Mouse (Mus musculus) lung, postnatal 0 days (tissue): ENCODE measurements around the gene Hlcs.

Source experiments
- CTCF ChIP-seq: IDR thresholded peaks from 2 replicates; pipeline ENCODE4 v1.5.1; 2016; ENCODE audit warnings: antibody characterized with exemption, mild to moderate bottlenecking
- EP300 ChIP-seq: IDR thresholded peaks from 2 replicates; pipeline ENCODE4 v1.6.1; 2016; ENCODE audit warnings: antibody characterized with exemption, mild to moderate bottlenecking, control low read depth

DNA sequence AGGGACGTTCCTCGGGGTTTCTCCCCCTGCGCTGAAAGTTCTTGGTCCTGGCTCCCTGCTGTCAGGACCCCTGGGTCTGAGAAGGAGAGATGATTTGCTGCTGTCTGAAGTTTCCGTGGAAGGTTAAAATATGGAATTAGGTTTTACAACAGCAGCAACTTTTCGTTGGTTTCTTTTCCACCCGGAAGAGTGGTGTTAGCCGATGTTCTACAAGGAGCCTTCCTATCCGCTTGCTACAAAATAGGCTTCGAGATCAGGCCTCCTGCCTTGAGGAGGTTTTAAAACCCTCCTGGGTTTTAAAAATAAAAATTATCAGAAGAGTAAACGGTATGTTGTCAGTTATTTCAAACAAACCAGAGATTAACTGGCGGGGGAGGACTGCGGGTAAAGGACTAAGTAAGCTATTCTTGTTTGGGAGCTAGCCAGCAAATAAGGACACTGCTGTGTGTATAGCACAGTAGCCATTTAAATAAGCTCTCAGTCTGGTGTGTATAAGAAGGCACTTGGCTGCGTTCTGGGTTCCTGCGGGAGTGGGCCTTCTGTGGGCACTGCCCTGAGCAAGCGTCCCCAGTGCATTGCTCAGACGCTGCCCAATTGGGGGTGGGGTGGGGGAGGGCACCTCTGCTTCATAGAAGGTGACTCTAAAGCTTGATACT, 225.7 kb downstream of the Hlcs start:
- TF ChIP-seq EP300 (no peak), CTCF (no peak)
